ENCODE assay signal across 8 mouse cellular contexts in the genomic region with DNA sequence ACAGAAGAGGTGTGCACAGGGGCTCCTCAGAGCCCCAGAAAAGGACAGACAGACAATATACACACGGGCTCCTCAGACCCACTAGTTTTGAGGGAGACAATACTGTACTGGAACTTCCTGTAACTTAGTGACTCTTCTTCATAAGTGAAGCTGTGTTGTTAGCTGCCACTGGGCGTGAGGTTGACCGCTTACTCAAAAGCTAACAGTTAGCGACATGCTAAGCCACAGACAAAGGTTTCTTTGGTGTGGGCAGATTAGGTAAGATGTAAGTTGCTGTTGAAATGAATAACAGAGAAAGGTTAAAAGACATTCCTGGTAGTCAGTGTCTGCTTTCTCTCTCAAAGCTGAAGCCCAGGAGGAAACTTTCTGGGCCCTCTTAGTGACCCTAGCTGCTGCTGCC. TPM values are rescaled to one million over a fixed set of nuclear protein-coding genes. Genes with fewer than 3 reads are reported as not detected.
A peak's percentile ranks its signal among the peaks of the same experiment; 100 is the strongest.
DNase-seq lines count a peak whose midpoint lies in the region; ATAC-seq lines count a peak whose summit lies in the region.
"Had no signal": no experiment of that assay in that cellular context is flagged by ENCODE, and none has a peak within 500 bp of the region (broad histone marks: within the 10 kb centered on the region; RNA-seq: fewer than 3 reads in every experiment).

No protein-coding gene starts in this region.

- ATAC-seq in granulocyte monocyte progenitor cell, adult 5-6 weeks (replicated peaks; ENCODE audit: poor library complexity, severe bottlenecking): peak; percentile 30

- peak; percentile 33 for DNase-seq in CD4-positive helper T cell, adult 2 months (ENCODE audit: low read depth, low spot score)
- peak; percentile 27 to 28 for DNase-seq in CD8-positive naive resting alpha-beta T cell, adult 2 months (ENCODE audit: low read depth in 2 of 2, low spot score in 2 of 2)
- peak; percentile 46 for DNase-seq in naive thymus-derived CD4-positive, alpha-beta T cell, adult 2 months (ENCODE audit: low read depth)
- no peak for DNase-seq in thymus, postnatal 25 days
- DNase-seq in thymus, postnatal 10 days (ENCODE audit: low spot score in 2 of 2): no peak
- DNase-seq in thymus, postnatal 0 days (ENCODE audit: low spot score): no peak
- DNase-seq: layer of hippocampus, adult 9-11 months had no signal

RNA-seq across cellular contexts. Expression of a gene that starts 9.7 kb away (rescaled TPM):
- 34.8 and 39.1 TPM in 2 replicates for total RNA-seq in granulocyte monocyte progenitor cell, adult 5-6 weeks (2014; fragmentation: Nextera tagmentation)
- total RNA-seq in granulocyte monocyte progenitor cell, adult 5-6 weeks (2017): 55.8 and 68.2 TPM in 2 replicates
- 52.3 and 69.7 TPM in 2 replicates for polyA plus RNA-seq in thymus, postnatal 0 days (2015; fragmentation: Nextera tagmentation; extraction: Ambion mirVana)

Comparison
In these comparisons a context has a peak if more than half of its experiments do, and no peak if none do; other contexts are left out.
1. DNase-seq: peak in CD4-positive helper T cell, adult 2 months (single experiment), CD8-positive naive resting alpha-beta T cell, adult 2 months (2 of 2) and naive thymus-derived CD4-positive, alpha-beta T cell, adult 2 months (single experiment); none in thymus, postnatal 25 days (single experiment), thymus, postnatal 10 days (0 of 2) and thymus, postnatal 0 days (single experiment).